ENCODE assay signal across 22 mouse cellular contexts in the genomic region with DNA sequence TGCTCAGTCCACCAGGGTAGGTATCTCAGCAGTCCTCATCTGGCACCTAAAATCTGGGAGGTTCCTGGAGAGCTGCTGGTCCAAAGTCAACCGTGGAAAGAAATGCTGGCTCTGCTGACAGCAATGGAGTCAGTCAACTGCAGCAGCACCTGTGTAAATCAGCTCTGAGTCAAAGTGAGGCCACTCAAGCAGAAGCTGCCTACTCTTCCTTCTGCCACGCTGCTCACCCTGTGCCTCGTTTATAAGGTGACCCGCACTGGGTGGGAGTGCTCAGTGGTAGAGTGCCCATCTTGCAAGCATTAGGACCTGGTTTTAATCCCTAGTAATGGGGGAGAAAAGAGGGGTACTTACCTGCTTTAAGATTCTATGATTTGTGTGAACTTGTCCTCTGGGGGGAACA.
A peak's percentile ranks its signal among the peaks of the same experiment; 100 is the strongest.
DNase-seq lines count a peak whose midpoint lies in the region; ATAC-seq and TF ChIP-seq lines count a peak whose summit lies in the region.
"Had no signal": no experiment of that assay in that cellular context is flagged by ENCODE, and none has a peak within 500 bp of the region (broad histone marks: within the 10 kb centered on the region; RNA-seq: fewer than 3 reads in every experiment).

No protein-coding gene starts in this region.

- H3K4me2 ChIP-seq in kidney, embryonic 16.5 days (replicated peaks; ENCODE audit: low read depth, low read length): no peak overlapping the region
- no peak overlapping the region for H3K4me2 ChIP-seq in neural tube, embryonic 13.5 days
- H3K4me2 ChIP-seq: forebrain, embryonic 13.5 days; hindbrain, embryonic 12.5 days had no signal

- WGBS in kidney, embryonic 16.5 days: 33% methylated on average over 4 of the region's 4 CpGs
- WGBS in neural tube, embryonic 13.5 days: 67% methylated on average over 4 of the region's 4 CpGs

- H3K9ac ChIP-seq in kidney, embryonic 16.5 days (replicated peaks; ENCODE audit: low read length): no peak overlapping the region
- no peak overlapping the region for H3K9ac ChIP-seq in neural tube, embryonic 13.5 days
- H3K9ac ChIP-seq: forebrain, embryonic 13.5 days; forebrain, postnatal 0 days; hindbrain, embryonic 12.5 days had no signal

- 0 out of 2 replicates have a peak, but pooled peaks cover 3% of the 10 kb centered on the region for H3K4me1 ChIP-seq in kidney, embryonic 16.5 days (ENCODE audit: insufficient read depth, low read length)
- peaks cover 14% of the 10 kb centered on the region for H3K4me1 ChIP-seq in neural tube, embryonic 13.5 days (replicated peaks)
- H3K4me1 ChIP-seq: embryonic facial prominence, embryonic 10.5 days; hindbrain, embryonic 12.5 days had no signal

- no peak for DNase-seq in kidney, adult 18-20 months
- no peak for DNase-seq in neural tube, embryonic 10.5 days (ENCODE audit: extremely low spot score, low spot score)
- no peak for DNase-seq in Patski (ENCODE audit: low read depth, low spot score)
- peak; percentile 6 to 16 for DNase-seq in kidney, postnatal 4 days
- DNase-seq in layer of hippocampus, postnatal 25 days (ENCODE audit: extremely low spot score in 1 of 2, low spot score in 1 of 2): no peak
- DNase-seq: adrenal gland, postnatal 14 days; B cell, adult 2 months; cerebellum, adult 18-20 months; cerebellum, adult 9-11 months; cerebellum, postnatal 36 days; forebrain, postnatal 0 days; gastrocnemius, postnatal 14 days; heart, postnatal 10 days; heart, postnatal 4 days had no signal

- no peaks in the 10 kb centered on the region for H3K27me3 ChIP-seq in kidney, embryonic 16.5 days (ENCODE audit: insufficient read depth, low read length)
- H3K27me3 ChIP-seq in neural tube, embryonic 13.5 days: no peaks in the 10 kb centered on the region
- no peaks in the 10 kb centered on the region for H3K27me3 ChIP-seq in Patski
- H3K27me3 ChIP-seq: forebrain, embryonic 13.5 days; hindbrain, embryonic 12.5 days had no signal

- no peak overlapping the region for H3K27ac ChIP-seq in kidney, embryonic 16.5 days (ENCODE audit: low read length)
- H3K27ac ChIP-seq in neural tube, embryonic 13.5 days (replicated peaks): peak overlapping the region; percentile 10; the same call in 1 of the 2 replicates
- H3K27ac ChIP-seq: embryonic facial prominence, embryonic 10.5 days; forebrain, embryonic 13.5 days; hindbrain, embryonic 12.5 days had no signal

- H3K36me3 ChIP-seq in kidney, embryonic 16.5 days (ENCODE audit: insufficient read depth, low read length): no peaks in the 10 kb centered on the region
- H3K36me3 ChIP-seq in neural tube, embryonic 13.5 days: no peaks in the 10 kb centered on the region
- H3K36me3 ChIP-seq: embryonic facial prominence, embryonic 10.5 days; hindbrain, embryonic 12.5 days had no signal

- no peak overlapping the region for H3K4me3 ChIP-seq in kidney, embryonic 16.5 days (ENCODE audit: low read length)
- H3K4me3 ChIP-seq in neural tube, embryonic 13.5 days: no peak overlapping the region
- H3K4me3 ChIP-seq: embryonic facial prominence, embryonic 10.5 days; forebrain, embryonic 13.5 days; hindbrain, embryonic 12.5 days had no signal

- in situ Hi-C loops in Patski (cut with MboI; ENCODE audit: low pct_unique_long_range_greater_than_20kb): no loop called here

- H3K9me3 ChIP-seq in kidney, embryonic 16.5 days (ENCODE audit: low read length): no peaks in the 10 kb centered on the region
- H3K9me3 ChIP-seq in neural tube, embryonic 13.5 days: no peaks in the 10 kb centered on the region; the same call in 1 of the 2 replicates
- H3K9me3 ChIP-seq: embryonic facial prominence, embryonic 10.5 days; forebrain, embryonic 13.5 days; hindbrain, embryonic 12.5 days had no signal

- ATAC-seq in kidney, embryonic 16.5 days (ENCODE audit: low FRiP score, low TSS enrichment): peak; percentile 57
- ATAC-seq in neural tube, embryonic 13.5 days (ENCODE audit: low read depth): peak; percentile 53; the same call in 1 of the 2 replicates
- ATAC-seq in Patski: peak; percentile 69
- ATAC-seq: activated CD4-positive, CD25-positive, alpha-beta regulatory T cell, adult 4 months; CD4-positive, CD25-positive, alpha-beta regulatory T cell, adult 4 months; forebrain, embryonic 13.5 days; hindbrain, embryonic 16.5 days had no signal

- POLR2A ChIA-PET in Patski (lab: Charles Lee): no interaction called here

- CTCF ChIA-PET in Patski (lab: Charles Lee): interaction anchor here (0.8 to 1.6 kb wide), 2 partner anchors 12 to 22 kb away, joined by 3 to 4 read pairs; no protein-coding TSS in a partner anchor

- TF ChIP-seq CTCF in Patski (IDR thresholded peaks at IDR 0.05): no peak

Comparison
In these comparisons a context has a peak if more than half of its experiments do, and no peak if none do; other contexts are left out.
1. DNase-seq: peak in kidney, postnatal 4 days (2 of 2); none in kidney, adult 18-20 months (single experiment), neural tube, embryonic 10.5 days (single experiment), Patski (single experiment) and layer of hippocampus, postnatal 25 days (0 of 2).
2. Peak in every context shown above with its lines, with median percentiles within 50 percentile points of each other: ATAC-seq.